8 mouse cellular contexts compared by ENCODE assay signal in the genomic region with DNA sequence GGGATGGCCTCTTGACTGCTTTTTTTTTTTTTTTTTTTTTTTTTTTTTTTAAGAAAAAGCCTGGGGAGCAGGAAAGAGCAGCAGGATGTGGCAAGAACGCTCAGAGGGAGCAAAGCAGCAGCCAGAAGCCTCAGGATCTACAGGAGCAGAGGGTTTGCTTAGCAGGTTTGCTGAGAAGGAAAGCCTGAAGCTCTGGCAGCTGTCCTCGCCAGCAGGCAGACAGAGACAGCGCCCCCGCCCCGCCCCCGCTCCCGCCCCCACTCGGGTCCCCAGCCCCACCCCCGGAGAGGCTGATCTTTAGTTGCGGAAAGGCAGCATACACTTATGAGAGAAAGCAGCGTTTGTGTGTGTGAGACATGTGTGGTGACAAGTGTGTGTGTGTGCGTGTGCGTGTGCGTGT. TPM values are rescaled to one million over a fixed set of nuclear protein-coding genes. Genes with fewer than 3 reads are reported as not detected.
DNase-seq lines count a peak whose midpoint lies in the region; ATAC-seq and TF ChIP-seq lines count a peak whose summit lies in the region.

No protein-coding gene starts in this region.

- no peak for TF ChIP-seq POLR2A in cerebellum, adult 2 months (IDR thresholded peaks at IDR 0.05; ENCODE audit: borderline replicate concordance, insufficient read depth, low read length)

- peaks cover 7% of the 10 kb centered on the region; the same call in 1 of the 2 replicates for H3K4me1 ChIP-seq in kidney, embryonic 16.5 days (ENCODE audit: insufficient read depth, low read length)
- H3K4me1 ChIP-seq in embryonic facial prominence, embryonic 11.5 days (ENCODE audit: control insufficient read depth, insufficient read depth, low read length), result no peaks in the 10 kb centered on the region; the same call in 1 of the 2 replicates
- H3K4me1 ChIP-seq in hindbrain, embryonic 14.5 days (replicated peaks; ENCODE audit: control insufficient read depth, insufficient read depth, low read length), result 0 out of 2 replicates have a peak, but pooled peaks cover 3% of the 10 kb centered on the region
- no peaks in the 10 kb centered on the region; the same call in 1 of the 2 replicates for H3K4me1 ChIP-seq in midbrain, embryonic 14.5 days (ENCODE audit: control insufficient read depth, insufficient read depth, low read length)
- H3K4me1 ChIP-seq in cerebellum, adult 2 months (ENCODE audit: control insufficient read depth, insufficient read depth, low read length), result no peaks in the 10 kb centered on the region

- H3K9me3 ChIP-seq in kidney, embryonic 16.5 days (ENCODE audit: low read length), result no peaks in the 10 kb centered on the region
- no peaks in the 10 kb centered on the region for H3K9me3 ChIP-seq in embryonic facial prominence, embryonic 11.5 days (replicated peaks; ENCODE audit: control insufficient read depth, low read length)
- H3K9me3 ChIP-seq in hindbrain, embryonic 14.5 days (ENCODE audit: control insufficient read depth, low read length), result no peaks in the 10 kb centered on the region
- H3K9me3 ChIP-seq in midbrain, embryonic 14.5 days (ENCODE audit: control insufficient read depth, low read length), result no peaks in the 10 kb centered on the region

- DNase-seq in kidney, adult 18-20 months, result no peak
- DNase-seq in embryonic facial prominence, embryonic 11.5 days (ENCODE audit: low spot score), result peak; percentile 32
- DNase-seq in hindbrain, embryonic 14.5 days (ENCODE audit: low spot score), result no peak
- DNase-seq in midbrain, embryonic 14.5 days, result no peak
- DNase-seq in testis, postnatal 14 days (ENCODE audit: low spot score), result no peak
- no peak for DNase-seq in urinary bladder, postnatal 36 days (ENCODE audit: low spot score in 2 of 2)
- no peak for DNase-seq in cerebellum, adult 2 months

- H3K9ac ChIP-seq in kidney, embryonic 16.5 days (replicated peaks; ENCODE audit: low read length), result no peak overlapping the region; the same call in 1 of the 2 replicates
- no peak overlapping the region for H3K9ac ChIP-seq in embryonic facial prominence, embryonic 11.5 days (replicated peaks; ENCODE audit: low read length)
- H3K9ac ChIP-seq in hindbrain, embryonic 14.5 days, result no peak overlapping the region
- no peak overlapping the region for H3K9ac ChIP-seq in midbrain, embryonic 14.5 days (replicated peaks; ENCODE audit: low read length)

- 21% methylated on average over 14 of the region's 14 CpGs for WGBS in kidney, embryonic 16.5 days
- WGBS in embryonic facial prominence, embryonic 11.5 days, result 18% methylated on average over 14 of the region's 14 CpGs
- WGBS in hindbrain, embryonic 14.5 days, result 19% methylated on average over 14 of the region's 14 CpGs
- 21% methylated on average over 14 of the region's 14 CpGs for WGBS in midbrain, embryonic 14.5 days
- WGBS in cerebellum, adult 2 months, result 18% methylated on average over 14 of the region's 14 CpGs

- peak overlapping the region; percentile 3; the same call in 1 of the 2 replicates for H3K4me3 ChIP-seq in kidney, embryonic 16.5 days (ENCODE audit: low read length)
- no peak overlapping the region for H3K4me3 ChIP-seq in embryonic facial prominence, embryonic 11.5 days (ENCODE audit: low read depth, low read length)
- H3K4me3 ChIP-seq in hindbrain, embryonic 14.5 days (replicated peaks; ENCODE audit: low read length), result no peak overlapping the region
- no peak overlapping the region for H3K4me3 ChIP-seq in midbrain, embryonic 14.5 days (replicated peaks; ENCODE audit: low read depth, low read length)
- H3K4me3 ChIP-seq in cerebellum, adult 2 months (replicated peaks; ENCODE audit: insufficient read depth, low read depth, low read length), result no peak overlapping the region

- 0 out of 2 replicates have a peak, but pooled peaks have one; percentile 19 for ATAC-seq in kidney, embryonic 16.5 days (ENCODE audit: low FRiP score, low TSS enrichment)
- no peak for ATAC-seq in embryonic facial prominence, embryonic 11.5 days (replicated peaks; ENCODE audit: insufficient number of reproducible peaks, low FRiP score, low TSS enrichment, low read depth)
- no peak for ATAC-seq in hindbrain, embryonic 14.5 days (ENCODE audit: low FRiP score)
- ATAC-seq in midbrain, embryonic 14.5 days (ENCODE audit: low FRiP score, low TSS enrichment), result no peak

- no peak for TF ChIP-seq CTCF in cerebellum, adult 2 months (IDR thresholded peaks at IDR 0.05; ENCODE audit: borderline replicate concordance, insufficient read depth, low read depth, low read length)

- no peaks in the 10 kb centered on the region for H3K27me3 ChIP-seq in kidney, embryonic 16.5 days (ENCODE audit: insufficient read depth, low read length)
- H3K27me3 ChIP-seq in embryonic facial prominence, embryonic 11.5 days (ENCODE audit: control insufficient read depth, insufficient read depth, low read length), result no peaks in the 10 kb centered on the region
- H3K27me3 ChIP-seq in hindbrain, embryonic 14.5 days (ENCODE audit: control insufficient read depth, insufficient read depth, low read length), result no peaks in the 10 kb centered on the region
- H3K27me3 ChIP-seq in midbrain, embryonic 14.5 days (ENCODE audit: control insufficient read depth, insufficient read depth, low read length), result no peaks in the 10 kb centered on the region
- no peaks in the 10 kb centered on the region for H3K27me3 ChIP-seq in cerebellum, adult 2 months (ENCODE audit: control insufficient read depth, insufficient read depth, low read length)

- H3K36me3 ChIP-seq in kidney, embryonic 16.5 days (ENCODE audit: insufficient read depth, low read length), result no peaks in the 10 kb centered on the region
- H3K36me3 ChIP-seq in embryonic facial prominence, embryonic 11.5 days (replicated peaks; ENCODE audit: control insufficient read depth, insufficient read depth, low read depth, low read length), result no peaks in the 10 kb centered on the region
- H3K36me3 ChIP-seq in hindbrain, embryonic 14.5 days (replicated peaks; ENCODE audit: control insufficient read depth, insufficient read depth), result no peaks in the 10 kb centered on the region
- H3K36me3 ChIP-seq in midbrain, embryonic 14.5 days (ENCODE audit: control insufficient read depth, insufficient read depth, low read length), result no peaks in the 10 kb centered on the region

- H3K4me2 ChIP-seq in kidney, embryonic 16.5 days (replicated peaks; ENCODE audit: low read depth, low read length), result peak overlapping the region; percentile 41
- H3K4me2 ChIP-seq in embryonic facial prominence, embryonic 11.5 days (ENCODE audit: low read depth, low read length), result 0 out of 2 replicates have a peak overlapping the region, but pooled peaks have one; percentile 16
- peak overlapping the region; percentile 31; the same call in 1 of the 2 replicates for H3K4me2 ChIP-seq in hindbrain, embryonic 14.5 days (replicated peaks)
- H3K4me2 ChIP-seq in midbrain, embryonic 14.5 days (ENCODE audit: low read length), result peak overlapping the region; percentile 32

- no peak overlapping the region for H3K27ac ChIP-seq in kidney, embryonic 16.5 days (ENCODE audit: low read length)
- H3K27ac ChIP-seq in embryonic facial prominence, embryonic 11.5 days (replicated peaks; ENCODE audit: low read depth, low read length), result no peak overlapping the region
- H3K27ac ChIP-seq in hindbrain, embryonic 14.5 days, result no peak overlapping the region
- no peak overlapping the region for H3K27ac ChIP-seq in midbrain, embryonic 14.5 days (replicated peaks; ENCODE audit: low read depth, low read length)
- H3K27ac ChIP-seq in cerebellum, adult 2 months (ENCODE audit: insufficient read depth, low read length), result no peak overlapping the region

RNA-seq across cellular contexts. Expression of a gene that starts 19.7 kb away (rescaled TPM):
- polyA plus RNA-seq in kidney, embryonic 16.5 days (2015; fragmentation: Nextera tagmentation; extraction: Ambion mirVana), result 38.8 and 40.3 TPM in 2 replicates
- 55.5 and 65.5 TPM in 2 replicates for polyA plus RNA-seq in embryonic facial prominence, embryonic 11.5 days (2014; fragmentation: Nextera tagmentation; extraction: Ambion mirVana)
- polyA plus RNA-seq in hindbrain, embryonic 14.5 days (2014; fragmentation: Nextera tagmentation; extraction: Ambion mirVana), result 35.7 and 46.9 TPM in 2 replicates
- polyA plus RNA-seq in midbrain, embryonic 14.5 days (2014; fragmentation: Nextera tagmentation; extraction: Ambion mirVana), result 40.9 and 41.1 TPM in 2 replicates
- 13.8 and 15.5 TPM in 2 replicates for polyA plus RNA-seq in cerebellum, adult 2 months (2012; rRNA removed)

RNA-seq across cellular contexts. Expression of a gene that starts 40.0 kb away (rescaled TPM):
- polyA plus RNA-seq in kidney, embryonic 16.5 days (2015; fragmentation: Nextera tagmentation; extraction: Ambion mirVana), result 19.1 and 21.2 TPM in 2 replicates
- 58.2 and 62.2 TPM in 2 replicates for polyA plus RNA-seq in embryonic facial prominence, embryonic 11.5 days (2014; fragmentation: Nextera tagmentation; extraction: Ambion mirVana)
- polyA plus RNA-seq in hindbrain, embryonic 14.5 days (2014; fragmentation: Nextera tagmentation; extraction: Ambion mirVana), result 56.7 and 67.1 TPM in 2 replicates
- 32.9 and 38.1 TPM in 2 replicates for polyA plus RNA-seq in midbrain, embryonic 14.5 days (2014; fragmentation: Nextera tagmentation; extraction: Ambion mirVana)
- polyA plus RNA-seq in cerebellum, adult 2 months (2012; rRNA removed), result 40.5 and 41.0 TPM in 2 replicates
